Mouse (Mus musculus): ENCODE results near the gene Cabin1. TPM values are rescaled to one million over a fixed set of nuclear protein-coding genes. Genes with fewer than 3 reads are reported as not detected.

Cabin1 gene
- 10 to 100 TPM; 49.4 to 58.5 TPM for total RNA-seq (2021)
- long read RNA-seq, experiment 1, partial matches to known transcripts, result 12 of 17 reads
- long read RNA-seq, experiment 1, other reads (novel, unspliced or antisense), result 5 of 17 reads
- long read RNA-seq, experiment 2, partial matches to known transcripts, result 10 of 20 reads
- long read RNA-seq, experiment 2, other reads (novel, unspliced or antisense), result 10 of 20 reads

- peak; percentile 82 to 92 for DNase-seq (ENCODE audit: low spot score in 2 of 2)
Measured at GRCm38 (mm10) chr10:75763682-75764518, at the start of gene Cabin1. Cabin1 (minus strand) TSS chr10:75764341.

- DNase-seq (ENCODE audit: low spot score in 2 of 2), result no peak
Measured at GRCm38 (mm10) chr10:75804217-75804616, 40.1 kb upstream of the Cabin1 start.

- peak in 1 of 2 experiments; percentile 15 for DNase-seq (ENCODE audit: low spot score in 2 of 2)
Measured at GRCm38 (mm10) chr10:75798176-75798696, 34.1 kb upstream of the Cabin1 start, which contains the start of gene Gstt1. Gstt1 (minus strand) TSS chr10:75798584.

DNA sequence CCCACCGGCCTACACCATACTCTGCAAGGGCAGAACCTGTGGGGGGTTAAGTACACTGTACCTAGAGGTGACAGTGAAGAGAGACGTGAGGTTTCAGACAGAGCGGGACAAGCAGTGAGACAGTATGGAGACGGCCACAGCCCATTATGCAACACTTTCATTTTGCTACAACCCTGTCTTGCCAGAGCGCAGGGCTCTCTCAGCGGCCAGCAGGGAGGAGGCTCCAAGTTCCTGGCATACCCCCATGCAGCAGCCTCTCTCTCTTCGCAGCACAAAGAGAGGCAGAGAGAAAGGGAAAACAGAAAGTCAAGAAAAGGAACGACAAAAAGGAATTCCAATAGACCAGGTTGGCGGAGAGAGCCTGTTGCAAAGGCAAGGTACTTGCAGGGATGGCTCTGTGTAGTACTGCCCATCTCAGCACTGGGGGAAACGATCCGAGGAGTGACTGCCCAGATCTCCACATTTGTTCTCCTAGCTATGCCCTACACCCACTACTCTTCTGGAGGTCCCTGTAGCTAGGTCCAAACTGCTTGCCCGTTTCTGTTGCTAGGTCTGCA is 33.6 kb upstream of the Cabin1 start:
- peak in 1 of 2 experiments; percentile 13 for DNase-seq (ENCODE audit: low spot score in 2 of 2)

- no peak for DNase-seq (ENCODE audit: low spot score in 2 of 2)
Measured at GRCm38 (mm10) chr10:75796731-75797516, 32.8 kb upstream of the Cabin1 start.

GRCm38 (mm10) chr10:75794880-75795279 is 30.7 kb upstream of the Cabin1 start:
- DNase-seq (ENCODE audit: low spot score in 2 of 2), result no peak

GRCm38 (mm10) chr10:75790773-75791172 is 26.6 kb upstream of the Cabin1 start:
- no peak for DNase-seq (ENCODE audit: low spot score in 2 of 2)

DNA sequence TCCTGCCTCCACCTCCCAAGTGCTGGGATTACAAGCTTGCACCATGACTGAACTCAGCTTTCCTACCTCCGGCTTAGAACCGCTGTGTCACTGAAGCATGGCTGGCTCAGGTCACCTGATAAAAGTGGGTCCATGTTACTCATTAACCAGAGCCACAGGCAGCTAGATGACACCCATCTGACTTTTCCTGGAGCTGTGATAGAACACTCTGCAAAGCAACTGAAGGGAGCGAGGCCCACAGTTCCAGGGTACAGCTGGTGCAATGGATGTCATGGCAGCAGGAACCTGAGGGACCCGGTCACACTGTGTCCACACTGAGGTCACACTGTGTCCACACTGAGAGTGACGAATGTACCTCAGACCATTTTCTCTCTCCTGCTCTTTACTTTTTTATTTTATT is 25.7 kb upstream of the Cabin1 start:
- no peak for DNase-seq (ENCODE audit: low spot score in 2 of 2)

DNA sequence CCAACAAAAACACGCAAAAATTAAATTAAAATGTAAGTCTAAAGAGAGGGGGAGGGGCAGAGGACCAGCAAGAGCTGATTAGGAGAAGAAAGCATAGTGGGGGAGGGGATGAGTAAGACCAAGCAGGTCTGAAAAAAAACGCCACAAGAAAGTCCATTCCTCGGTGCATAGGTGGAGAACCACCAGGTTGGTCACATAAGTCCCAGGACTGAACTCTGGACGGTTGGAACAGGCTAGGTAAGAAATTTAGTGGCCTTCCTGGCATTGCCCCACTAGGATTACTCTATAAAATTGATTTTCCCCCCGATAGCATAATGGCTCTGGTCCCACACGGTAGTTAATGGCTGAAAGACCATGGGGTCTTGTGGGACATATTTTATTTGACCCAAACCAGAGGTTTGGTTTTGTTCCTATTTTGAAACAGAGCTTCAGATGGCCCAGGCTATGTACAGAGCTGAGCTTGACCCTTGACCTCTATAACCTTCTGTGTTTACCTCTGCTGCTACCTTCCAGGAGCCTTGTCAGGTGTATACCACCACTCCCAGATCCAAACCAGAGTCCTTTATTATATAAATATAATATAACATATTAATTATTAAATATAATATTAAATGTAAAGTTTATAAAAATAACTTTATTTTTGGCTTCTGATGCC is 25.1 kb upstream of the Cabin1 start:
- no peak for DNase-seq (ENCODE audit: low spot score in 2 of 2)

DNA sequence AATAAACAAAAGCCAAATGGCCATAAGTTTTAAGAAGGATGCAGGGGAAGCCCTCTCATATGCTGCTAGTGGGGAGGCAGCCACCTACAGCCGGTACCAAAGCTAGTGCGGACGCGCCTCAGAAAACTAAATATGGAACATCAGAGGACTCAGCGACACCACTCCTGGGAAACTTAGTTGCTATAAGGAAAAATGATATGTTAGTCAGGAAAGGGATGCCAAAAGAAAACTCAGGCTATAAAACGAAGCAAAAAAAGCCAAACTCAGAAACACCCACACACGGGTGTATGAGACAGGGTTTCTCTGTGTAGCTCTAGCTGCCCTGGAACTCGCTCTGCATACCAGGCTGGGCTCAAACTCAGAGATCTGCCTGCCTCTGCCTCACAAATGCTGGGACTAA is 24.1 kb upstream of the Cabin1 start:
- no peak for DNase-seq (ENCODE audit: low spot score in 2 of 2)

- no peak for DNase-seq (ENCODE audit: low spot score in 2 of 2)
Measured at GRCm38 (mm10) chr10:75785442-75785841, 21.3 kb upstream of the Cabin1 start.

GRCm38 (mm10) chr10:75780769-75781578 is 16.8 kb upstream of the Cabin1 start, which contains the start of the genes Gm20441 and Gstt3:
Gm20441 (minus strand) TSS chr10:75780954.
Gstt3 (minus strand) TSS chr10:75781414.
- peak in 1 of 2 experiments; percentile 38 for DNase-seq (ENCODE audit: low spot score in 2 of 2)

DNA sequence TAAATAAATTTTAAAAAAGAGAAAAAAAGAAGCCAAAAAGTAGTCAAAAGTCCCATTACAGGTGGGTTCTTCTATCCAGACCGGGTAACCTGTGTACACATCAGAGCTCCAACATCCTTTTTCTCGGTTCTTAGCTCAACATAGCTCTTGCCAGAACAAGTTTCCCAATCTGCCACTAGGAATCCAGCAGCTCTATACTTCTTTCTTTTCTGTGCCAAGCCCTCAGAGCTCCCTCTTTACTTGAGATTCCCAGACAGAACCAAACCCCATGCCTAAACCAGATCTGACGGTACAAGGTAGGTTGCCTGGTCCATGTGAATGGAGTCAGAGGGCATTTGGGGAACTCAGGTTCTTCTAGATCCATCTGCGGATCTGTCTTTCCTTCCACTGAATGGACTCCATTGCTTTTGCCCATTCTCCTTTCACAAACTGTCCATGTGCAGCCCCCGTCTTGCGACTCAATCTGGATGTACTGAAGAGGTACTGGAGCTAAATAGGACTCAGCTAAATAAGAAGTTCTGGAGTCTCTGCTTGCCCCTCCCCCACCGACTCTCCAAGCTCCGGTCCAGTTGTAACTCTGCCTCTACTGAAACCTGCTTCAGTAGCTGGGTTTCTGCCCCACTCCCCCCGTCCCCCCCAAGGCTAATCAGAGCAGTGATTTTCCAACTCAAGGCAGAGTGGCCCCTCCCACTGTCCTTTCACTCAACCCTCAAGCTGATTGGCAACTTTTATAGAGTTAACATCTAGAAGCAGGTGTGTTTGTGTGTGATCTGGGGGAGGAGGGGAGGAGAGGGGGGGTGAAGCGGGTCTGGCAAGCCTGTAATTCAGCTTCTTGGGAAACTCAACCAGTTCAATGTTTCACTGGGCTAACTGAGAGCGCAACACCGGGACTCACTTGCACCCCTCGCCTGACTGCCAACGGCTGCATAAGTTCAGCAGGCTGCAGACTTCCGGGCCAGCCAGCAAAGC is 15.3 kb upstream of the Cabin1 start:
- no peak for DNase-seq (ENCODE audit: low spot score in 2 of 2)

DNA sequence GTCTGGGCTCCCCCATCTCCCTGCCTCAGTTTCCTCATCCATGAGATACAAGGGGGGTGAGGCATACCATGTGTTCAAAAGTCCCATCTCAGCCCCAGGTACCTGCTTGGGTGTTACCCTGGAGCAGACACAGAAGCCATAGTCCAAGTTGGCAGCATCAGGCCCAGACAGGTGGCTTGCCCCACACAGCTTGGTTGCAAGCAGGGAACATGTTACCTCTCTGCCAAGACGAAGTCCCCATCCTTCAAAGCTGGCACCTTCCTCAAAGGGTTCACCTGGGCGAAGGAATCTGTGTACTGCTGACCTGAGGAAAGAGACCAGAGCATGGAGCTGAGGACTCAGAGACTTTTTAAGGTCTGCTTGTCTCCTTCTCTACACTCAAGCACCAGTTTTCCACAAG is 13.7 kb upstream of the Cabin1 start:
- no peak for DNase-seq (ENCODE audit: low spot score in 2 of 2)

DNA sequence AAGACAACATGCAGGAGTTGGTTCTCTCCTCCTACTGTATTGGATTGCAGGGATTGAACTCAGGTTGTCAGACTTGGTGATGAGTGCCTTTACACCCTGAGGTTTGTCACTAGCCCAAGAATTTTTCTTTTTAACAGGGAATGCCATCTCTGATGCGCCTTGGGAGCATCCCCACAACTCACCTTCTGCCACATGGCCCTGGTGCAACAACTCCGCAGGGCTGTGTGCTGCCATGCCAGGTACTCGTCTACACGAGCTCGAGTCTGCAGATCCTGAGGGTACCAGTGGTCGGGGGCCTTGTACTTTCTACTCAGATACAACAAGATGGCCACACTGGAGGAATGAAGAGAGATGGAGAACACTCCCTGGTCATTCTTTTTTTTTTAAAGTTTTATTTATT is 12.4 kb upstream of the Cabin1 start:
- DNase-seq (ENCODE audit: low spot score in 2 of 2), result no peak

- DNase-seq (ENCODE audit: low spot score in 2 of 2), result no peak
Measured at GRCm38 (mm10) chr10:75774587-75774986, 10.4 kb upstream of the Cabin1 start.

- DNase-seq (ENCODE audit: low spot score in 2 of 2), result no peak
Measured at GRCm38 (mm10) chr10:75774102-75774501, 10.0 kb upstream of the Cabin1 start.

All from adrenal gland, postnatal 4 days (tissue).